Mouse (Mus musculus) kidney, adult 18-20 months (tissue): ENCODE measurements around the gene Tgm2.
A peak's percentile ranks its signal among the peaks of the same experiment; 100 is the strongest.

Source experiments
- DNase-seq: peaks from one replicate; pipeline ENCODE4 v3.0.0; 2021

Tgm2 gene

DNA sequence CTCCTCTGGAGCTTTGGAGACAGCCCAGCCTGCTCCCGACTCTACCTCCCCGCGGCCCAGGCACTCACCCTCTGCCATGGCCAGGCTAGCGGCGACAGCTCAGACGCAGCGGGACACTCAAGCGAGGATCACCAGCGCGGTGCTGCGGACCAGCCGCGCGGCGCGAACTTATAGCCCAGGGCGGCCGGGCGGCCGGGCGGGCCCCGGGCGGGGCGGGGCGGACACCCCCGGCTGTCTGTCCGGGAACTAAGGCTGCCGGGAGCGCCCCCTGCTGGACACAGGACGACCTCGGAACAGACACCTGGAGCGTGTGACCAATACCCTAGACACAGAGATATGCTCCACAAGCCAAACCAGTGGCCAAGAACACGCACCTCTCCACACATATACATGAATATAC lies at the start of gene Tgm2:
Gene Tgm2, minus strand, starts transcription at position 214 of the 400 bp plus-strand sequence.
- DNase-seq: peak; percentile 95

DNA sequence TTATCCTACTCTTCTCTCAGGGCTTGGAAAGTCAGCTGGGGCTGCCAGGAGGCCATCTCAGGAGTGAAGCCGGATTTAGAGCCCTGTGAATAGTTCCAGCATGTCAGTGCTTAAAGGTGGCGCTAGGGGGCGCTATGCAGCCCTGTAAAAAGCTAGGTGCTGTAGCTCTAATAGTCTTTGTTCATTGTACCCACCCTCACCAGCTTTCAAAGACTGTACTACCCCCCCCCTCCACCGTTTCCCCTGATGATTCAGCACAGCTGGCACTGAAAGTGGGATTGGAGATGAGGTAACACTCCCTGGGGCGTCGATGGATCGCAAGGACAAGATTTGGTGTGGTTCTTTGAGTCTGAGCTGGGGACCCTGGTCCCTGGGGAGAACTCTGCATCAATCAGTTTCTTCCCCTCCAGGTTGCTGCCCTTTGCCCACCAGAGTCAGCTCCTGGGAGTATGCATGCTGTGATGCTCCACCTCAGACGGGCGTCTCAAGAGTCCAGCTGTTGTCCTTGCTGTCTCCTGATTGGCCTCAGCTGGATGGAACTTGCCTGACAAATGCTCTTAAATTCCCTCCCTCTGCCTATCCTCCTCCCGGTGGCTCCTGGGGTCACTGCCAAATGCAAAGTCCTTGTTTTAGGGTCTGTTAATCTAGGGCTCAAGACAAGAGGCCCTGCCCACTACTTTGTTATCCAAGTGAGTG lies 48.9 kb upstream of the Tgm2 start:
- DNase-seq: no peak

DNA sequence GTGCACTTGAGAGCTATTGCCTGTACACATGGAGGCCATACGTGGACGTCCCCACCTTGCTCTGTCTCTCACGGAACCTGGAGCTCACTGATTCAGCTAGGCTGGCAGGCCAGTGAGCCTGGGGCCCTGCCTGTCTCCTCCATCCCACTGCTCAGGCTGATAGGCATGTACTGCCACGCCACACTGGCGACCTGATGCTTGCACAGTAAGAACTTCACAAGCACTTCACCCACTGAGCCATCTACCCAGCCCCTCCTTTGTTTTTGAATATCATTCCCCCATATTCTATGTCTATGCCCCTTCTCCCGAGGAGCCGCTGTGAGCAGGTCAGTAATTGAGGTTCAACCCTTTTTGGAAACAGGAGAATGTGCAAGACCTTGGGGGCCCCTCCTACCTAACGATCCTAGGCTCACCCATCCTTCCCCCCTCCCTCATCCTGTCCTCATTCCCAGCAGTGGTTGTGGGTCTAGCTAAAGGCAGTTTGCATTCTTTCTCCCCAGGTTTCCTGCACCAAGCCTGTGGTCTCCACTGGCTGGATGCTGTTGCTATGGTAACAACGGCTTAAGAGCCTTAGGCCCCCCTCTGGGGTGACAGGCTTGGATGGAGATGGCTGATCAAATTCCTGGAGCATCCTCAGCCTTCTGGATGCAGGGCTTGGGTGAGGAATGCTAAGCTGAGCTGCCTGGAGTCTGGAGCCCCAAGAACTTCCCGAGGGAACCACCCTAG lies 47.5 kb upstream of the Tgm2 start:
- DNase-seq: no peak

DNA sequence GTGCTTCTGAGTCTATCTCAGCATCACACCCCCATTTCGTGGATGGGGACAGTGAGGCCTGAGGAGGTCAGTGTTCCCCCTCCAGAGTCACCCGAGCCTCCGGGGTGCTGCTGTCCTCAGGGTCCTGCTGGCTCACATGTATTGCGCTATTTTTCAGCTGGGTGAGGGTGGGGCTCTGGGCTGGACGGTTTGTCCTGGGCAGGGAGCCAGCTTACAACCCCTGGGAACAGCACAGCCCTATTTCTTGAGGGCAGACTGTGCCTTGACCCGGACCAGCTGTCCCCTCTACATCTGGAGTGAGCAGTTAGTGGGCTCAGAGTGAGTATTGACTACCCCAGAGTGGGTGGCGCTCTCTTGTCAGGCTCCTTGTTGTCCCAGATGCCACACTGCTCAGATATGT lies 44.9 kb upstream of the Tgm2 start:
- DNase-seq: no peak

DNA sequence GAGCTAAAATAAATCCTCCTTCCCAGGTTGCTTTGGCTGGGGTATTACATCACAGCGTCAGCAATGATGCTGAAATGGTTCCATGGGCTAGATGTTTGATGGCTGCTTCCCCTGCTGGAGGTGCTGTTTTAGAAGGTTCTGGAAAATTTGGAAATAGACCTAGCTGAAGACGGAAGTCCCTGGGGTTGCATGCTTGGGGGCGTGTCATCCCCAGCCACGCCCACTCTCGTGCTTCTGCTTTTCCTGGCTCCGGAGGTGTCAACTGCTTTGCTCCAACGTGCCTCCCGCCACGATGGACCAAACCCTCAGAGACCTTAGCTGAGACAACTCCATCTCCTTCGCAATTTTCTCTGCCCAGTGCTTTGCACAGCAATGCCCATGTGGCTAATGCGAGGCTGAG lies 43.2 kb upstream of the Tgm2 start:
- DNase-seq: no peak

DNA sequence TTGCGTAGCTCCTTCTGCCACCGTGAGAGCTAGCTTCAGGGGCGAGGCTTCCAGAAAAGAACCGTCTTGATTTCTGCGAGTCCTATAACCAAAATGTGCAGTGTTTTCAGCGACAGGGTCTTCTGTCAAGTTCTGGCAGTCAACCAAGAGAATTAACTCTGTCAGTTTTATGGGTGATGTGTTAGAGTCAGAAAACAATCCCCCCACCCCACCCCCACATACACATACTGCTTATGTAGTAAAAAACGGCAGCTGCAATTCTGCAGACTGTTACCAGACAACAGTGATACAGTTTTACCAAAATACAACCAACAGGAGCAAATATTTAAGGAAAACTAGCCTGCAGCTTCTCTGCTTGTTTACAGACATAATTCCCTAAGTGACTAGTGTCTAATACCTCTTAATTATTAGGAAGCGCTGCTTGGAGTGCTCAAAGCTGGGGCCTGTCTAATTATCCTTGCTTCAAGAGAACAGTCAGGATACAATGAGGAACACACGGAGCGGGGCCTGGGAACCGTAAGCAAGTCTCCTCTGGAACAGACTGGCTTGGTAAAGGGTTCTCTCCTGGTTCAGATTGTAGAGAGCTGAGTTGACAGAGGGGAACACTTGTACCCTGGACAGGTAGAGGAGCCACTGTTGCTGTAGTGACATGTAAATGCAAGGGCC lies 40.1 kb upstream of the Tgm2 start:
- no peak for DNase-seq

DNA sequence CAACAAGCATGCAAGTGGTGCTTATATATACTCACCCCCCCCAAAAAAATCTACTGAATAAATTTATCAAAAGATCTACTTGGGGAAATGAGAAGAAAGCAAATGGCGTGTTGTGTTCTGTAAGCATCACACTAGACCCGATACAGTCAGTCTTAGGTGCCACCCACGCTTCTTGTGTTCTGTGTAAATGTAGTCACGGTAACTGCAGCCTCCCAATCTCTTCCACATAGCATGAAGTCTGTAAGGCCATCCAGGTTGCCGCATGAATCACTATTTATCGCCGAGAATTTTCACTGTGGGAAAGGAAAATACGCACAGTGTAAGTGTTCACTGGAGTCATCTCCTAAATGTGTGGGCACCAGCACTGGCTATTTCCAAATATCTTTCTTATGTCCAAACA lies 37.0 kb upstream of the Tgm2 start:
- DNase-seq: no peak

DNA sequence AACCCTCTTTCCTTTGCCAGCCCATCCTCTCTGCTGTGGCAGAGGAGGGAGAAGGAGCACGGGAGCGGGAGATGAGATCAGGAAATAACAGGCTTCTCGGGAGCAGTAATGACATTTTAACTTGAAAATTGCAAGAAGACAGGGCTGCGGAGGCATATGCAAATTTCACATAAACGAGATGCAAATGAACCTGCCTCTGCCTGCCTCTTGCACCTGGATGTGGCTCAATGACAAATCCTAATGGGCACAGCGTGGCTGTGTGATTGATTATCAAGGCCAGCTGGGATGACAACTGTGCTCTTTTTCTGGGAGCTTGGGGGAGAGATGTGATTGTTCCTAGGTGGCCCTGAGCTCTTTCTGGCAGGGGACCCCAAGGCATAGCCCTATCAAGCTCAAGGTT lies 35.7 kb upstream of the Tgm2 start:
- DNase-seq: no peak

DNA sequence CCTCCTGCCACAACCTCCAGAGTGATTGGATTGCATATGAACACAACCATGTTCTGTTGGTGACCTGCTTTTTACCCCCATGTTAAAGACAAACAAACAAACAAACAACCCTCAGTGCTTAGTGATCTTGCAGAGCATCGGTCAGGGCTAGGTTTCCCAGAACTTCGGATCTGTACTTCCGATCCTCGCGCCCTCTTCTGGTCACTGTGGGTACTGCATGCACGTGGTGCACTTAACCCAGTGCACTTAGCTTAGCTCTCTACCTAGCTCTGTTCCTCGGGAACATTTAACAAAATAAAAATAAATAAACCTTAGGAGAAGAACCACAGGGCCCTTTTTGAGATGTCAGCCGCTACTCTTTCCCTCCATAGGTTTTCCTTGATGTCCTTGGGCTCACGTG lies 34.6 kb upstream of the Tgm2 start:
- DNase-seq: peak; percentile 60

DNA sequence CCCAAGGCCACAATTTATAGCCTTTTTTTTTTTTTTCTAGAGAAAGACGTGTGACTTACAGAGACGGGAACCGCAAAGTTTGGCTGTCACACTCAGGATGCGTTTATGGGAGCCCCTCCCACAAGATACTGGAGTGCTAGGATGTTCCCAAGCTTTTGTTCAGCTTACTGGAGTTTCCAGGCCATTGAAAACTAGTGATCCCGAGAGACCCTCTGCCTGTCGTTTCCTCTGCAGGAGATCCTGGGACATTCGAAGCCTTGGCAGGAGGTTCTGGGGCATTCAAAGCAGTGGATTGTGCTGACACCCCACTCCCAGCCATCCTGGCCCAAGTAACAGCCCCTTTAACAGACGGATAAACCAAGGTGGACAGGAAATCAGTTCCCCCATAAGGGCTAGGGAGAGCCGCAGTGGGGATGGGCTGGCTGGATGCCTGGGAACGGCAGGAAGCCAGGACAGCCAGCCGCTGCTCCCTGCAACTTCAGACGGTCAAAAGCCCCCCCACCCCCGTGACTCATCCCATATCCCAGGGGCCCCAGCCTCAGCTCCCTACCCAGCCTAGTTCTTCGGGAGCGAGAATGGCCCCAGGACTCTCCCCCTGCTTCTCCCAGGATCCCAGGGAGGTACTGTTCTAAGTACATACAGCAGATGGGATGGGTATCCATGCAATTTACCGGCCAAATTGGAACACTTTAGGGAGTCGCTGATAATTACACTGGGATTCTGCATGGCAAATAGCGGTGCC lies 33.3 kb upstream of the Tgm2 start:
- peak; percentile 34 for DNase-seq

DNA sequence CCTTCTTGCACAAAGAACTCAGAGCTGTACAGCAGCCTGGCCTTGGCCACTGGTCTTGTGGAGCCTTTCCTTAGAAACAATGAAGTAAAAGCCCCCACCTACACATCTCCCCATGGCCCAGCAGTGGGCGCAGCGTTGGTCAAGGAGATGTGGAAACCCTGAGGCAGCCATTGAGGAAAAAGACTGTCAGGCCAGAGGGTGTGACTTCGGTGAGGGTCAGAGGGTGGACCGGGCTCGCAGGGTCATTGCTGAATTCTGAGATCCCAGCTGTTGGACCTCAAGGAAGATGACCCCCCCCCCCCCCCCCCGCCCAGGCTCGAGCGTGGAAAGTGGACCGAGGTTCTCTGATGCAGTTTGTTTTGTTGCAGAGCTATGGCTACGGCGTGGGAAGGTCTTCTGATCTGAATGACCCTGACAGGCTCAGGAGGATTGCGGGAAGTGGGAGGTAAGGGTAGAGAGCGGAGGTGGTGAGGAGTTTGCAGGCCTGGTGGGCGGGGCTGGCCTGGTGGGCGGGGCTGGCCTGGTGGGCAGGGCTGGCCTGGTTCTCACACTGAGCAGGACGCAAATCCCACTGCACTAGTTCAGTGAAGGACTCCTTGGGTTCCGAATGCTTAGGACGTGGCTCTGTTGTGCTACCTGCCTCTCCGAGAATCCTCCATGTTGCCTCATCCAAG lies 32.6 kb upstream of the Tgm2 start:
- DNase-seq: peak; percentile 87

DNA sequence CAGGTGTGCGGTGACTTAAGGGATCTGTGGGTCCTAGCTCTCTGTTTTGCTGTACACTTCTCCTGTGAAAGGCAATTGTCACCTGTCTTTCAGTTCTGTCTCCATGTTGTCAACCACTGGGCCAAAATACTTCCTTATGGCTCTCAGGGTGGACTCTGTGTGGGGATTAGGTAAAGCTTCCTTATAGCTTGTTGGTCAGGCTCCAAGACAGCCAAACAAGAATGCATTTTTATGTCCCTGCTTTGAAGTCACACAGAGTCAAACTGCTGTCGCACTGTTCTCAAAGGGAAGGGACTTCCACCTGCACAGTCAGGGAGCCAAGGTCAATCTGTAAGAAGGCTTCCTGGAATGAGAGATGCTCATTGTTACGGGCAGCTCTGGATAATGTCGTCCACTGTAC lies 31.9 kb upstream of the Tgm2 start:
- DNase-seq: no peak

DNA sequence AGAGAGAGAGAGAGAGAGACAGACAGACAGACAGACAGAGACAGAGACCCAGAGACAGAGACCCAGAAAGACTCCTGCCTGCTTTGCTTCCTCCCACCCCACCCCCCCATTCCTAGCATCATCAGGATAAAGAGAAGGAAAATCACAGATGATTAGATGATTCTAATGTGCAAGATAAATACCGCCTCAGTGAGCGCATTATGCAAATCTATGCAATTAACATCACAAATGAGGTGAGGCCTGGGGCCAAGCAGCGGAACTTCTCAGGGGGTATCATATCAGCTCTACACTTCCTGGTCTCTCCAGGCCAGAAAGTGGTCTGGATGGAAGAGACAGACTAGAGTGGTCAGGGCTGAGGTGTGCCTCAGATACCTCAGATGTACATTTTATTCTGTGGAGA lies 31.3 kb upstream of the Tgm2 start:
- no peak for DNase-seq

DNA sequence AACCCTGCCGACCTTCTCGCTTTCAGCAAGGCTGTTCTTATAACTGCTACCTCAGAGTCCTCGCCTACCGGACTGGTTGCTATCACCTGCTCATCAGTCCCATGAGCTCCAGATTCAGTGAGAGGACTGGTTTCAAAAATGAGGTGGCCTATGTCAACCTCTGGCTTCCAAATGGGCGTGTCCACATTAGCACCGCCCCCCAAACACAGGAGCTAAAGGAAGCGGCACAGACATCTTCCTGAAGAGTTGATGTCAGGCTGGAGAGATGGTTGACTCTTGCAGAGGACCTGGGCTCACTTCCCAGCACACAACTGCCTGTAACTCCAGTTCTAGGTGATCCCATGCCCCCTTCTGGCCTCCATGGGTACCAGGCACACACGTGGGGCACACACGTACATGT lies 30.5 kb upstream of the Tgm2 start:
- no peak for DNase-seq

DNA sequence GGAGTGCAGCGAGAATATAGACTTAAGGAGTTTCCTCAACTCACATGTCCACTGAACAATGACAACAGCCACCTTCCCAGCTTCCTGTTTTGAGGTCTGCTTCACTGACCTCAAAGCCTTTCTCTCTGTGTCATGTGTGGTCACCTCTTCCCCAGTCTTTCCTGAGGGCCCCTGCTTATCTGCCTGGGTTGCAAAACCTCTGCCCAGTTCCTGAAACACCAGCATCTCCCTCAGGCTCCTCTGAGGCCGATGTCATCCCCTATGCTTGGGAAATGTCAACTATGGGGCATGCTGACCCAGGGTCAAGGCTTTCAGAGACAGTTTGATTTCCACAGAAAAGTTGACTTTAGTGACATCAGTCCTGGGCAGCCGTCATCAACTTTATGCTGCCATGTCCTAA lies 29.2 kb upstream of the Tgm2 start:
- no peak for DNase-seq

DNA sequence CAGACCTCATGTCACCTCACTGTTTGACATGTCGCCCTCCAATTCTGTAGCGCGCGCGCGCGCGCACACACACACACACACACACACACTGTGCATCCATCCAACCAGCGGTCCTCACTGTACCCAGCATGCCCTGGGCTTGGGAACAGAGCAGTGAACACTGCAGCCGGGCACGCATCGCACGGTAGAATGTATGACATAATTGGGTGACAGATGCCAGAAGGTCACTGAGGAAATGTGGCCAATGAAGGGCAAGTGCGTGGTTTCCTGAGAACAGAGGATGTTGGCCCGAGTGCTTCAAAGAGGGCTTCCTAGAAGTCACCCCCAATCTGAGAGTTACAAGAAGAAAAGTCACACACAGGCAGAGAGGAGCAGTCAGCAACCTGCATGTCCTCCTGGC lies 28.7 kb upstream of the Tgm2 start:
- DNase-seq: no peak

DNA sequence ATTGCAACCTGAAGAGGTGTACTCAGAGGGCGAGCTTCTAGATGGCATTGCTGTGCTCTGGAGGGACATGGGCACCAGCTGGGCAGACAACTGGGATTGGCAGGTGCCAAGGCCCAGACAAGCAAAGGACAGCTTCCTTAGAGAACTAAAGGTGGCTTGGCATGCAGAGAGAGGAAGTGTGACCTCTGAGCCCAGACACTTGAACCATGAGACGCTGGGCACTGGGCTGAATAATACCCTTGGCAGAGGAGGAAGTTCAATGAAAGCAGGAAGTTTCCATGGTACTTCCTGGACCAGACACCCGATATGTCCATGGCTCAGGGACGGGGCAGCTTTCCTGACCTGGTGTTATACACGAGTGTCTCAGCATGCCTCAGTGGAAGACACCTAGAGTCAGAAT lies 28.2 kb upstream of the Tgm2 start:
- no peak for DNase-seq

DNA sequence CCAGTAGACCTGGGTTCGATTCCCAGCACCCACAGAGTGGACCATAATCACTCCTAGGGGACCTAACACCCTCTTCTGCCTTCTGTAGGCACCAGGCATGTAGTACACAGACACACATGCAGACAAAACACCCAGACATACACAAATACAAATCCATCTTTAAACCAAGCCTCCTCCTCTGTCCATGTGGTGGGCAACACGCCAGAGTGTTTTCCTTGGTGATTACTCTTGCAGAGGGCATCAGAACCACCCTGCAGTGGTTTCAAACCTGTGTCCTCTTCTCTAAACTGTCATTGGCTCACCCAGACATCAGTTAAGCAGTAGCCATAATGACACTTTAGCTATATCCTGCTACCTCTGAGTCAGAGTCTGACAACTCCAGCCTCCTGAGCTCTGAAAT lies 24.2 kb upstream of the Tgm2 start:
- DNase-seq: no peak

DNA sequence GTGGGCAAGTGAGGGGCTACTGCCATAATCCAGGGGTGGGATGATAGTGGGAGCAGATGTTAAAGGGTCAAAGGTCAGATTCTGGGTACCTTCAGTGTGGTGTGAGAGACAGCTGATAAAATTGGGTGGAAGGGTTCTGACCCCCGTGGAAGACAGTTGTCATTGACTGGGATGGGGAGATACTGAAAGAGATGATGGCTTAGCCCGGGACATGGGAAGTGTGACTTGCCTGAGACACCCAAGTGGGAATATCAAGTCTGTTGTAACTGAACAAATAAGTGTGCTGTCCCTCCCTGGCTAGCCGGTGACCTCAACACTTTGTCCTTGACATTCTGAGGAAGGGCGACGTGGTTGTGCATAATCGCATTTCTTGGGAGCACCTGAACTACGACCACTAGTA lies 23.5 kb upstream of the Tgm2 start:
- DNase-seq: no peak

DNA sequence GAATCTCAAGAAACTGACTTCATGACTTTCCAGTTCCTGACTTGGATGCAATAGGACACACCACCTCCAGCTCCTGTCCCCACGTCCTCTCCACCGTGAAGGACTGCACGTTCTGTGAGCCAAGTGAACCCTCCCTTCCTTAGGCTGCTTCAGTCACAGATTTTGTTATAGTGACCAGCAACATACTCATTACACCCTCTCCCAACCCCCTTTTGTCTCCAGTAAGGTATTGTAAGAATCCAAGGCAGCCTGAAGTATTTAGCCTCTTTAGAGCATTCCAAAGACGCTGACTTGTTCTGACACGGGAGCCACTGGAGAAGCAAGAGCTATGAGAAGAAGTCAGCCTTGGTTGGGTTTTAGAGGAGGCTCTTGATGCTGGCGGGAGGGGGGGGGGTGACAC lies 23.1 kb upstream of the Tgm2 start:
- no peak for DNase-seq

DNA sequence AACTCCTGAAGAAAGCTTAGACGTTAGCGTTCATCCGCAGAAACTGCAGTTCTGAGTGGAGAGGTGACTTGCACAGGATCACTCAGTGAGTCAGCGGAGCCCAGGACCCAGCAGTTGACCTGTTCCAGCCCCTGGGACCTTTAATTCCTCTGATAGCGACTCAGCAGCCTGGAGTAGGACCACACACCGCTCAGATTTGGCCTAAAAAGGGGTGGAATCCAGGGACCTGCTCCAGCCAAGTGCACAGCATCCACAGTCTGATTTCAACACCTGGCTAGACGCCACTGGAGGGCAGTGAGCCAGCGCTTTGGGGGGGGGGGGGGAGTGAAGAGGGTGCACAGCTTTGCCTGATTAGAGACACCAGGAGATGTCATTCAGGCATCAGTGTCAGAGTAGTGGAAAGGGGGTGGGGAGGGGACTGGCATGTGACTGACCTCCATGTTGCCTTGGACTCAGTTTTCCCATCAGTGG lies 22.5 kb upstream of the Tgm2 start:
- DNase-seq: no peak

DNA sequence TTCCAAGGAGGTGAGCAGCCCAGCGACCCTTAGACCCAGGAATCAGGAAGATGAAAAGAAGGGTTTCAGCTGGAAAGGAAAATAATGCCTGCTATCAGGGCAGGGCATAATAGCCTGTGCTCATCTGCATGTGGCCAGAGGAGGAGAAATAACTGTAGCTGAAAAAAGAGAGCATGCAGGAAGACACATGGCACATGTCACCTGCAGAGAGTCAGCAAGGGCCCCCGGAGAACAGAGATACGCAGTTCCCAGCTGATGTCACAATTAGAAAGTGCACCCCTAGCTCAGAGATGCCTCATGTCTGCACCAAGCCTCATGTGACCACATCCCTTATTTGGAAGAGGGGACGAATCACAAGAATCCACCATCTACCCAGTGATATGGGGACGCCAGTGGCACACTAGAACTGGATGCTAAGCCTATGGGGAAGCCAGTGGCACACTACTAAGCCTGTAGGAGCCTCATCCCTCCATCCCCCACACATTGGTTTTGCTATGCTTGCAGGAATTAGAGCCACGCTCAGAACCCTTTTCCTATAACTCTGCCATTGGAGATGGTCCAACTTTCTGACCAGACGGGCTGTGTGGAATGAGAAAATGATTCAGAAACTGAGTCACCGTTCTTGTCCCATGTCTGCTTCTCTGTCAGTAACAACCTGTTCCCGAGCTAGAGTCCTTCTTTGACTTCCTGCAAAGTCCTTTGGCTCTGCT lies 21.4 kb upstream of the Tgm2 start:
- no peak for DNase-seq
